8 mouse cellular contexts compared by ENCODE assay signal in the genomic region with DNA sequence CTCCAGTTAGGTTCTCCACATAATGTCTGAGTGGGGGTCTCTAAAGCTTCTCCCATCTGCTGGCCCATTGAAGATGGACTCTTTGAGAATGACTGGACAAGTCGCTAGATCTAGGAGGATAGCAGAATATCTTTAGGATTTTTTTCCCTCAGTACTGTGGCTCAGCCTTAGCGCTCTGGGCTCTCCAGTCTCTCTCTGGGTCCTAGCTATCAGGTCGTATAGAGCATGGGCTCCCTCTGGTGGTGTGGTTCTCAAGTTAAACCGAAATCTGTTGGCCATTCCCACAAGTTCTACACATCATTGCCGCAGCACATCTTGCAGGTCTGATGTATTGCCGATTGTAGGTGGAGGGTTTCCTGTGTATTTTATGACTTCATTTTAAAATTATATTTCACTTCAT.
DNase-seq lines count a peak whose midpoint lies in the region; ATAC-seq and TF ChIP-seq lines count a peak whose summit lies in the region.

No protein-coding gene starts in this region.

- no peaks in the 10 kb centered on the region for H3K36me3 ChIP-seq in heart, embryonic 10.5 days
- no peaks in the 10 kb centered on the region for H3K36me3 ChIP-seq in liver, embryonic 14.5 days (replicated peaks; ENCODE audit: control insufficient read depth, insufficient read depth, low read depth)
- H3K36me3 ChIP-seq in neural tube, embryonic 15.5 days: no peaks in the 10 kb centered on the region
- H3K36me3 ChIP-seq in testis, adult 2 months (ENCODE audit: control insufficient read depth, insufficient read depth, low read length): no peaks in the 10 kb centered on the region

- H3K9me3 ChIP-seq in heart, embryonic 10.5 days: no peaks in the 10 kb centered on the region
- no peaks in the 10 kb centered on the region for H3K9me3 ChIP-seq in liver, embryonic 14.5 days (ENCODE audit: control insufficient read depth, low read length)
- H3K9me3 ChIP-seq in neural tube, embryonic 15.5 days (replicated peaks): no peaks in the 10 kb centered on the region

- DNase-seq in CD8-positive naive resting alpha-beta T cell, adult 2 months (ENCODE audit: low read depth in 2 of 2, low spot score in 2 of 2): peak; percentile 60 to 74
- peak; percentile 70 to 86 for DNase-seq in adrenal gland, postnatal 36 days
- DNase-seq in heart, embryonic 10.5 days (ENCODE audit: low spot score): peak; percentile 86
- peak; percentile 86 for DNase-seq in kidney, postnatal 14 days
- peak; percentile 38 to 44 (median 39) for DNase-seq in liver, embryonic 14.5 days (ENCODE audit: low read depth in 3 of 3, low spot score in 3 of 3)

- H3K27ac ChIP-seq in embryonic fibroblast, embryonic 13.5 days (ENCODE audit: insufficient read depth, low read length): no peak overlapping the region
- no peak overlapping the region for H3K27ac ChIP-seq in heart, embryonic 10.5 days
- H3K27ac ChIP-seq in liver, embryonic 14.5 days: no peak overlapping the region
- H3K27ac ChIP-seq in neural tube, embryonic 15.5 days (replicated peaks): no peak overlapping the region
- no peak overlapping the region for H3K27ac ChIP-seq in testis, adult 2 months (ENCODE audit: control insufficient read depth, insufficient read depth, low read depth, low read length)

- 35% methylated on average over 6 of the region's 6 CpGs for WGBS in heart, embryonic 10.5 days
- 18% methylated on average over 6 of the region's 6 CpGs for WGBS in liver, embryonic 14.5 days (ENCODE audit: insufficient replicate concordance)
- 37% methylated on average over 6 of the region's 6 CpGs for WGBS in neural tube, embryonic 15.5 days

- TF ChIP-seq CTCF in embryonic fibroblast, embryonic 13.5 days (IDR thresholded peaks at IDR 0.05; ENCODE audit: borderline replicate concordance, insufficient read depth, low read length): peak; percentile 45; the same call in 1 of the 2 replicates
- peak; percentile 66 for TF ChIP-seq CTCF in liver, embryonic 14.5 days (IDR thresholded peaks at IDR 0.05; ENCODE audit: low read depth)
- peak; percentile 37; the same call in 1 of the 2 replicates for TF ChIP-seq CTCF in testis, adult 2 months (IDR thresholded peaks at IDR 0.05; ENCODE audit: control insufficient read depth, insufficient read depth, insufficient replicate concordance, low read depth, low read length)

- no peak overlapping the region for H3K4me2 ChIP-seq in liver, embryonic 14.5 days (ENCODE audit: low read depth)
- H3K4me2 ChIP-seq in neural tube, embryonic 15.5 days: no peak overlapping the region

- H3K4me1 ChIP-seq in embryonic fibroblast, embryonic 13.5 days (ENCODE audit: control insufficient read depth, insufficient read depth, low read length): no peaks in the 10 kb centered on the region
- no peaks in the 10 kb centered on the region for H3K4me1 ChIP-seq in heart, embryonic 10.5 days
- no peaks in the 10 kb centered on the region; a peak in 1 of 4 replicates for H3K4me1 ChIP-seq in liver, embryonic 14.5 days (replicated peaks; ENCODE audit: control insufficient read depth in 2 of 2, insufficient read depth in 2 of 2, low read length in 1 of 2)
- peaks cover 16% of the 10 kb centered on the region; the same call in 1 of the 2 replicates for H3K4me1 ChIP-seq in neural tube, embryonic 15.5 days
- peaks cover 4% of the 10 kb centered on the region for H3K4me1 ChIP-seq in testis, adult 2 months (ENCODE audit: control insufficient read depth, insufficient read depth, low read length)

- no peak for ATAC-seq in liver, embryonic 14.5 days (ENCODE audit: insufficient read depth)
- 0 out of 2 replicates have a peak, but pooled peaks have one; percentile 25 for ATAC-seq in neural tube, embryonic 15.5 days (ENCODE audit: low FRiP score)

- H3K27me3 ChIP-seq in heart, embryonic 10.5 days (ENCODE audit: insufficient read depth, poor library complexity, severe bottlenecking): no peaks in the 10 kb centered on the region
- H3K27me3 ChIP-seq in liver, embryonic 14.5 days (ENCODE audit: control insufficient read depth, insufficient read depth, low read length): no peaks in the 10 kb centered on the region
- H3K27me3 ChIP-seq in neural tube, embryonic 15.5 days (replicated peaks): no peaks in the 10 kb centered on the region
- H3K27me3 ChIP-seq in testis, adult 2 months (ENCODE audit: control insufficient read depth, insufficient read depth, low read length): no peaks in the 10 kb centered on the region

- H3K9ac ChIP-seq in liver, embryonic 14.5 days (replicated peaks): no peak overlapping the region
- no peak overlapping the region for H3K9ac ChIP-seq in neural tube, embryonic 15.5 days (replicated peaks)

- no peak overlapping the region for H3K4me3 ChIP-seq in embryonic fibroblast, embryonic 13.5 days (ENCODE audit: insufficient read depth, low read length)
- no peak overlapping the region for H3K4me3 ChIP-seq in heart, embryonic 10.5 days
- no peak overlapping the region for H3K4me3 ChIP-seq in liver, embryonic 14.5 days (ENCODE audit: insufficient read depth in 1 of 2, low read depth in 2 of 2, low read length in 2 of 2)
- H3K4me3 ChIP-seq in neural tube, embryonic 15.5 days (replicated peaks): no peak overlapping the region
- no peak overlapping the region for H3K4me3 ChIP-seq in testis, adult 2 months (ENCODE audit: control insufficient read depth, low read depth, low read length)

- TF ChIP-seq EP300 in liver, embryonic 14.5 days (IDR thresholded peaks at IDR 0.05; ENCODE audit: low read depth): no peak

- TF ChIP-seq POLR2A in embryonic fibroblast, embryonic 13.5 days (IDR thresholded peaks at IDR 0.05; ENCODE audit: low read depth, low read length): no peak
- no peak for TF ChIP-seq POLR2A in testis, adult 2 months (IDR thresholded peaks at IDR 0.05; ENCODE audit: control insufficient read depth, low read depth, low read length)
